Mouse (Mus musculus) thymus, postnatal 0 days (tissue): ENCODE measurements around the gene Zfp296. TPM values are rescaled to one million over a fixed set of nuclear protein-coding genes. Genes with fewer than 3 reads are reported as not detected.

Source experiments
- DNase-seq: peaks from one replicate; pipeline ENCODE4 v3.0.0-alpha.2; 2015; ENCODE audit warnings: low spot score
- polyA plus RNA-seq: library from polyadenylated mRNA; unstranded; fragments of >200 nt; fragmentation: Nextera tagmentation; extraction: Ambion mirVana; gene quantifications from 2 replicates; pipeline ENCODE4 v1.2.1, GENCODE M21; 2015

Gene Zfp296
- polyA plus RNA-seq, 1 experiment from 2014 or later = 2.0 TPM

- DNase-seq = peak; percentile 94
Measured at GRCm38 (mm10) chr7:19561765-19562642, 15.1 kb upstream of the Zfp296 start.

GRCm38 (mm10) chr7:19562643-19563410 is 14.3 kb upstream of the Zfp296 start, which contains the start of gene Ppp1r37:
Ppp1r37 (minus strand) TSS chr7:19563076.
- no peak for DNase-seq

- no peak for DNase-seq
Measured at GRCm38 (mm10) chr7:19563884-19564283, 13.2 kb upstream of the Zfp296 start.

GRCm38 (mm10) chr7:19564455-19564854 is 12.6 kb upstream of the Zfp296 start:
- no peak for DNase-seq

GRCm38 (mm10) chr7:19565803-19566202 is 11.3 kb upstream of the Zfp296 start:
- DNase-seq = no peak

GRCm38 (mm10) chr7:19567426-19567825 is 9.7 kb upstream of the Zfp296 start:
- no peak for DNase-seq

- DNase-seq = no peak
Measured at GRCm38 (mm10) chr7:19569647-19570046, 7.4 kb upstream of the Zfp296 start.

GRCm38 (mm10) chr7:19572926-19573775 is 3.9 kb upstream of the Zfp296 start:
- DNase-seq = peak; percentile 85

- no peak for DNase-seq
Measured at GRCm38 (mm10) chr7:19573776-19574140, 3.3 kb upstream of the Zfp296 start.

GRCm38 (mm10) chr7:19575559-19575958 is 1.5 kb upstream of the Zfp296 start:
- DNase-seq = no peak

GRCm38 (mm10) chr7:19577877-19578414 is 859 bp downstream of the Zfp296 start:
- no peak for DNase-seq

- no peak for DNase-seq
Measured at GRCm38 (mm10) chr7:19578436-19578835, 1.3 kb downstream of the Zfp296 start.

GRCm38 (mm10) chr7:19579751-19580150 is 2.7 kb downstream of the Zfp296 start:
- no peak for DNase-seq

GRCm38 (mm10) chr7:19580634-19581033 is 3.5 kb downstream of the Zfp296 start:
- no peak for DNase-seq

GRCm38 (mm10) chr7:19586269-19586668 is 9.2 kb downstream of the Zfp296 start:
- no peak for DNase-seq

GRCm38 (mm10) chr7:19589207-19589606 is 12.1 kb downstream of the Zfp296 start:
- DNase-seq = peak; percentile 64

GRCm38 (mm10) chr7:19589917-19590316 is 12.8 kb downstream of the Zfp296 start:
- DNase-seq = peak; percentile 78

GRCm38 (mm10) chr7:19593061-19593730 is 16.1 kb downstream of the Zfp296 start:
- DNase-seq = no peak

- DNase-seq = no peak
Measured at GRCm38 (mm10) chr7:19600562-19600961, 23.5 kb downstream of the Zfp296 start.

GRCm38 (mm10) chr7:19603055-19603454 is 26.0 kb downstream of the Zfp296 start:
- no peak for DNase-seq
